Mouse (Mus musculus) embryonic stem cell, embryonic (primary cell): ENCODE results near the gene Acox1.

ENCODE experiments used
- CTCF ChIA-PET, 4 experiments: fragments of 300-600 bp in 2 of 4; fragments of 350-600 bp in 2 of 4; sonication (Branson Sonifier 250); formaldehyde crosslinking; loops; one replicate each; lab custom pipeline; 2022; ENCODE audit warnings: inconsistent platforms in 2 of 4; lab: Charles Lee
- POLR2A ChIA-PET, 4 experiments: fragments of 300-600 bp in 2 of 4; fragments of 350-600 bp in 2 of 4; sonication (Branson Sonifier 250); formaldehyde crosslinking; loops; one replicate each; lab custom pipeline; 2022; ENCODE audit warnings: antibody characterized with exemption in 4 of 4, inconsistent platforms in 1 of 4; lab: Charles Lee

Gene Acox1

GRCm38 (mm10) chr11:116196336-116196735, 2.5 kb downstream of the Acox1 start:
- ChIA-PET CTCF (no interaction called here), POLR2A (interaction anchor here in 3 of 4 experiments (0.6 to 2.4 kb wide), 4 partner anchors 54 to 394 kb away, joined by 3 to 6 read pairs (median 4); partner anchors contain the start of gene Mrpl38 (in 1 of the 3))

GRCm38 (mm10) chr11:116195252-116195651, 3.6 kb downstream of the Acox1 start:
- POLR2A ChIA-PET = interaction anchor here in 2 of 4 experiments (1.0 to 1.2 kb wide), 2 partner anchors 57 to 86 kb away, joined by 3 read pairs; partner anchors contain the start of genes Galr2 (in 1 of the 2) and Mrpl38 (in 1 of the 2)
- CTCF ChIA-PET = interaction anchor here in 3 of 4 experiments (0.6 to 1.0 kb wide), 3 partner anchors 91 to 367 kb away, joined by 3 to 5 read pairs (median 4); no protein-coding TSS in a partner anchor

GRCm38 (mm10) chr11:116194619-116195018, 4.2 kb downstream of the Acox1 start:
- CTCF ChIA-PET = interaction anchor here (0.7 to 1.2 kb wide), 4 partner anchors 21 to 366 kb away, joined by 3 to 4 read pairs (median 3); no protein-coding TSS in a partner anchor
- POLR2A ChIA-PET = interaction anchor here in 1 of 4 experiments (1.0 to 1.2 kb wide), 3 partner anchors 26 to 56 kb away, joined by 3 read pairs; partner anchors contain the start of gene Mrpl38

- ChIA-PET CTCF (no interaction called here), POLR2A (interaction anchor here in 3 of 4 experiments (1.1 to 2.7 kb wide), 12 partner anchors 10 to 163 kb away, joined by 3 to 13 read pairs (median 5); partner anchors contain the start of genes Acox1 (in 2 of the 3), Mrpl38 (in 2 of the 3), Ten1 (in 2 of the 3) and Fbf1 (in 1 of the 3))
These were observed 11.5 kb downstream of the Acox1 start for GRCm38 (mm10) chr11:116187226-116187930.

- CTCF ChIA-PET = interaction anchor here in 3 of 4 experiments (0.5 to 2.8 kb wide), 8 partner anchors 19 to 406 kb away, joined by 3 to 10 read pairs (median 3); partner anchors contain the start of gene Mrpl38 (in 1 of the 3)
- POLR2A ChIA-PET = interaction anchor here in 3 of 4 experiments (0.9 to 2.7 kb wide), 13 partner anchors 9 to 162 kb away, joined by 3 to 13 read pairs (median 5); partner anchors contain the start of genes Mrpl38 (in 2 of the 3), Fbf1 (in 1 of the 3) and Ten1 (in 1 of the 3)
These were observed 12.5 kb downstream of the Acox1 start for GRCm38 (mm10) chr11:116186360-116186759.

- ChIA-PET POLR2A (interaction anchor here in 3 of 4 experiments (0.6 to 2.7 kb wide), 15 partner anchors 8 to 368 kb away, joined by 3 to 13 read pairs (median 4); partner anchors contain the start of genes Mrpl38 (in 2 of the 3), Fbf1 (in 1 of the 3) and Ten1 (in 1 of the 3)), CTCF (interaction anchor here (0.6 to 2.8 kb wide), 8 partner anchors 19 to 406 kb away, joined by 3 to 10 read pairs (median 4); partner anchors contain the start of gene Mrpl38 (in 1 of the 4))
These were observed 13.0 kb downstream of the Acox1 start for GRCm38 (mm10) chr11:116185836-116186235.

GRCm38 (mm10) chr11:116178411-116179121, 20.3 kb downstream of the Acox1 start:
- CTCF ChIA-PET = no interaction called here

GRCm38 (mm10) chr11:116176010-116176409, 22.8 kb downstream of the Acox1 start:
- POLR2A ChIA-PET = interaction anchor here in 3 of 4 experiments (0.7 to 1.2 kb wide), 3 partner anchors 8 to 66 kb away, joined by 3 to 4 read pairs (median 3); partner anchors contain the start of gene Fbf1 (in 1 of the 3)
- CTCF ChIA-PET = no interaction called here

More at GRCm38 (mm10) chr11:116178411-116179121, 20.3 kb downstream of the Acox1 start:
- POLR2A ChIA-PET = interaction anchor here in 3 of 4 experiments (0.8 to 2.2 kb wide), 5 partner anchors 8 to 207 kb away, joined by 3 to 8 read pairs (median 3); partner anchors contain the start of genes Fbf1 (in 1 of the 3) and Mrpl38 (in 1 of the 3)

GRCm38 (mm10) chr11:116174775-116175448, 23.9 kb downstream of the Acox1 start:
- CTCF ChIA-PET = interaction anchor here in 1 of 4 experiments (0.8 kb wide), 1 partner anchor 235 kb away, joined by 4 read pairs; no protein-coding TSS in a partner anchor
- POLR2A ChIA-PET = interaction anchor here in 2 of 4 experiments (0.6 to 2.6 kb wide), 9 partner anchors 11 to 274 kb away, joined by 3 to 13 read pairs (median 4); partner anchors contain the start of gene Mrpl38 (in 1 of the 2)

GRCm38 (mm10) chr11:116171959-116172358, 26.9 kb downstream of the Acox1 start:
- ChIA-PET CTCF (no interaction called here), POLR2A (interaction anchor here in 1 of 4 experiments (1.0 to 1.3 kb wide), 2 partner anchors 20 to 33 kb away, joined by 3 read pairs; partner anchors contain the start of gene Mrpl38)

- ChIA-PET CTCF (interaction anchor here in 1 of 4 experiments (0.6 kb wide), 1 partner anchor 237 kb away, joined by 5 read pairs; the partner anchor contains the start of genes Recql5 and Sap30bp), POLR2A (interaction anchor here in 2 of 4 experiments (0.6 to 1.3 kb wide), 4 partner anchors 8 to 185 kb away, joined by 3 read pairs; no protein-coding TSS in a partner anchor)
These were observed 28.6 kb downstream of the Acox1 start for GRCm38 (mm10) chr11:116170003-116170800.

- POLR2A ChIA-PET = interaction anchor here in 3 of 4 experiments (0.7 to 3.0 kb wide), 5 partner anchors 11 to 113 kb away, joined by 3 to 9 read pairs (median 5); partner anchors contain the start of genes Acox1 (in 1 of the 3) and Ten1 (in 1 of the 3)
- CTCF ChIA-PET = interaction anchor here in 1 of 4 experiments (1.2 kb wide), 1 partner anchor 12 kb away, joined by 4 read pairs; no protein-coding TSS in a partner anchor
These were observed 29.6 kb downstream of the Acox1 start for GRCm38 (mm10) chr11:116169214-116169613.

GRCm38 (mm10) chr11:116167884-116168439, 30.9 kb downstream of the Acox1 start, which contains the start of gene Fbf1:
TSS of gene Fbf1 (minus strand) at chr11:116168166.
- POLR2A ChIA-PET = interaction anchor here in 3 of 4 experiments (0.6 to 3.0 kb wide), 39 partner anchors 9 to 654 kb away, joined by 3 to 19 read pairs (median 4); partner anchors contain the start of genes Mrpl38 (in 3 of the 3), Acox1 (in 2 of the 3), Ten1 (in 2 of the 3) and Exoc7 (in 1 of the 3)
- CTCF ChIA-PET = interaction anchor here (0.6 to 2.5 kb wide), 9 partner anchors 11 to 425 kb away, joined by 3 to 7 read pairs (median 4); partner anchors contain the start of gene Mrpl38 (in 2 of the 4)

GRCm38 (mm10) chr11:116167232-116167631, 31.6 kb downstream of the Acox1 start:
- ChIA-PET CTCF (interaction anchor here in 1 of 4 experiments (1.0 to 2.5 kb wide), 3 partner anchors 19 to 143 kb away, joined by 3 to 7 read pairs (median 3); partner anchors contain the start of gene Mrpl38), POLR2A (interaction anchor here in 3 of 4 experiments (0.5 to 3.0 kb wide), 26 partner anchors 9 to 1682 kb away, joined by 3 to 19 read pairs (median 4); partner anchors contain the start of genes Mrpl38 (in 2 of the 3), Acox1 (in 1 of the 3), Birc5 (in 1 of the 3) and Exoc7 (in 1 of the 3))

GRCm38 (mm10) chr11:116163002-116163401, 35.8 kb downstream of the Acox1 start:
- ChIA-PET POLR2A (interaction anchor here in 3 of 4 experiments (0.6 to 5.5 kb wide), 31 partner anchors 9 to 1492 kb away, joined by 3 to 75 read pairs (median 4); partner anchors contain the start of genes Acox1 (in 2 of the 3), Mrpl38 (in 2 of the 3), Ten1 (in 2 of the 3) and Trim47 (in 1 of the 3)), CTCF (interaction anchor here in 3 of 4 experiments (0.6 to 2.2 kb wide), 7 partner anchors 21 to 214 kb away, joined by 3 to 17 read pairs (median 4); partner anchors contain the start of gene Mrpl38 (in 2 of the 3))
